Mouse (Mus musculus) colon, adult 2 months (tissue): ENCODE results near the gene Gm5725. TPM values are rescaled to one million over a fixed set of nuclear protein-coding genes. Genes with fewer than 3 reads are reported as not detected.

Experiments
- polyA plus RNA-seq: library from polyadenylated mRNA; depleted of rRNA; stranded (reverse); fragments of >200 nt; gene quantifications from 2 replicates; pipeline ENCODE4 v1.2.3, GENCODE M21; 2012; rRNA removed

Gene Gm5725
- not detected in 2 replicates for polyA plus RNA-seq

GRCm38 (mm10) chr7:21844167-21844566 lies at the start of gene Gm5725:
Gene Gm5725 (minus strand): TSS chr7:21844267.

GRCm38 (mm10) chr7:21832051-21832450 lies 12.0 kb downstream of the Gm5725 start, which contains the start of gene Vmn1r135:
Gene Vmn1r135 (plus strand): TSS chr7:21832351.

GRCm38 (mm10) chr7:21796628-21797027 lies 47.4 kb downstream of the Gm5725 start, which contains the start of gene Gm4177:
Gene Gm4177 (minus strand): TSS chr7:21796728.

Other genes starting within 250 kb of the Gm5725 start
- gene Vmn1r132, start 230.2 kb downstream of the Gm5725 start, polyA plus RNA-seq = not detected in 2 replicates
- gene Gm4175, start 82.8 kb downstream of the Gm5725 start, polyA plus RNA-seq = not detected in 2 replicates
- not detected in 2 replicates for gene Gm4177, start 47.5 kb downstream of the Gm5725 start, polyA plus RNA-seq
- gene Vmn1r135, start 11.9 kb downstream of the Gm5725 start, polyA plus RNA-seq = not detected in 2 replicates
- not detected in 2 replicates for gene Gm5891, start 77.0 kb upstream of the Gm5725 start, polyA plus RNA-seq
- not detected in 2 replicates for gene Vmn1r137, start 150.3 kb upstream of the Gm5725 start, polyA plus RNA-seq
- not detected in 2 replicates for gene Vmn1r138, start 184.6 kb upstream of the Gm5725 start, polyA plus RNA-seq
- not detected in 2 replicates for gene Gm6176, start 212.0 kb upstream of the Gm5725 start, polyA plus RNA-seq
- not detected in 2 replicates for gene Vmn1r139, start 224.8 kb upstream of the Gm5725 start, polyA plus RNA-seq